Mouse (Mus musculus) liver, embryonic 14.5 days (tissue): ENCODE measurements around the gene Tarbp1.
"Not testable (repeated sequence)": the region's sequence is repeated elsewhere in the genome, so short reads cannot be mapped to it uniquely, and the experiment has no call there.

Experiments used
- CTCF ChIP-seq: IDR thresholded peaks from 2 replicates; pipeline ENCODE4 v1.5.1; 2016; ENCODE audit warnings: antibody characterized with exemption, low read depth, control low read depth
- EP300 ChIP-seq: IDR thresholded peaks from 2 replicates; pipeline ENCODE4 v1.6.1; 2016; ENCODE audit warnings: antibody characterized with exemption, low read depth

DNA sequence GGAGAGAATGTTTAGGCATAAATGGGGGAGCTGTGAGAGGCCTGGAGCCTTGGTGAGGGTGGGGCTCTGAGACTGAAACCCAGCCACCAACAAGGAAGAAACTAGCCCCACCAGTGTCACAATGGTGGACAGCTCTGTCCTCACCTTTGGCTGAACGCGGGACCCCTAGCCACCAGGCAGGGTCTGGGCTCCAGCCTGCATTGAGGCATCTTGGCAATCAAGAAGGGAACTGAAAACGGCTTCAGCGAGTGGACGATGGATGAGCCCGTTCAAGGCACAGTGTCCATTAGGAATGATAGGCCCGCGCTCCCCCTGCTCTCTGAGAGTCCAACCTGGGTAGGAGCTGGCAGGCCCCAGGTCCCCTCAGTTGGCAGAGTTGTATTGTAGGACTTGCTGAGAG, 873 bp upstream of the Tarbp1 start:
- not testable (repeated sequence) for TF ChIP-seq CTCF, EP300
